Mouse (Mus musculus): ENCODE data around the gene Rpf1.

GRCm38 (mm10) chr3:146562936-146563335 lies 41.7 kb upstream of the Rpf1 start:
- no peak for TF ChIP-seq CTCF (IDR thresholded peaks at IDR 0.05; ENCODE audit: low read depth)
- TF ChIP-seq EP300 (IDR thresholded peaks at IDR 0.05; ENCODE audit: low read depth), result no peak
